Mouse (Mus musculus) cerebellum, adult 2 months (tissue): ENCODE measurements around the gene Ppm1h.

ENCODE experiments used
- CTCF ChIP-seq: fragments of 200-500 bp; IDR thresholded peaks from 2 replicates; pipeline ENCODE4 v1.5.1; 2011; ENCODE audit warnings: low read depth, mild to moderate bottlenecking, control low read depth, low read length, moderate library complexity, borderline replicate concordance; ENCODE audit not compliant: insufficient read depth
- POLR2A ChIP-seq: fragments of 200-500 bp; IDR thresholded peaks from 2 replicates; pipeline ENCODE4 v1.6.1; 2011; ENCODE audit warnings: low read length, control low read depth, borderline replicate concordance; ENCODE audit not compliant: insufficient read depth

- TF ChIP-seq CTCF (no peak), POLR2A (no peak)
Observed at GRCm38 (mm10) chr10:122696335-122696734, 17.8 kb downstream of the Ppm1h start.
